Mouse (Mus musculus): ENCODE data around the gene Ccr4. TPM values are rescaled to one million over a fixed set of nuclear protein-coding genes. Genes with fewer than 3 reads are reported as not detected.

Ccr4 gene
- not detected for total RNA-seq (2021)
- long read RNA-seq, experiment 1: 0 reads
- long read RNA-seq, experiment 2: 0 reads

- no peak for TF ChIP-seq CTCF (conservative IDR thresholded peaks at IDR 0.05)
- no peak within 1 kb of the TSS for H3K4me3 ChIP-seq
- DNase-seq (ENCODE audit: low spot score in 2 of 2): no peak
- no peak within 1 kb of the TSS for H3K27ac ChIP-seq
These were observed at the start of gene Ccr4 for GRCm38 (mm10) chr9:114504816-114505215. Ccr4 (minus strand) TSS chr9:114504916.

- DNase-seq (ENCODE audit: low spot score in 2 of 2): no peak
- H3K27ac ChIP-seq: no peak overlapping the region
- H3K4me3 ChIP-seq: no peak overlapping the region
- no peak for TF ChIP-seq CTCF (conservative IDR thresholded peaks at IDR 0.05)
These were observed 49.1 kb upstream of the Ccr4 start for GRCm38 (mm10) chr9:114553828-114554227.

DNA sequence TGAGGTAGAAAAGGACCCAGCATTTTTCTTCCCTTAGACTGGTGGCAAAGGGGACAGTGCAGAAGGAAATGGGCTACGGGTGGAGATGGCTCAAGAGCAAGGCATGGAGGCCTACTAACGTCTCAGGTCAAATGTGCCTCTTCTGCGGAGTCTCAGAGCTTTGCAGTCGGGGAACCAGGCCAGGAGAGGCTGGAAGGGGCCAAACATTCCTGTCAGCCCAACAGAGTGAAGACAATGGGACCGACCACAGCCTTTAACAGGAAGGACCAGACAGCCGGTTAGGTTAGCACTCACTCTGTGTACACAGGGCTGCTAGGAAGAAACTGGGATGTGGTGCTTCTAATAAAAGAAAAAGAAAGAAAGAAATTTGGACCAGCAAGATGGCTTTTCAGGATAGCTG lies 45.3 kb upstream of the Ccr4 start:
- no peak for DNase-seq (ENCODE audit: low spot score in 2 of 2)
- TF ChIP-seq CTCF (conservative IDR thresholded peaks at IDR 0.05): no peak
- H3K27ac ChIP-seq: no peak overlapping the region
- H3K4me3 ChIP-seq: no peak overlapping the region

DNA sequence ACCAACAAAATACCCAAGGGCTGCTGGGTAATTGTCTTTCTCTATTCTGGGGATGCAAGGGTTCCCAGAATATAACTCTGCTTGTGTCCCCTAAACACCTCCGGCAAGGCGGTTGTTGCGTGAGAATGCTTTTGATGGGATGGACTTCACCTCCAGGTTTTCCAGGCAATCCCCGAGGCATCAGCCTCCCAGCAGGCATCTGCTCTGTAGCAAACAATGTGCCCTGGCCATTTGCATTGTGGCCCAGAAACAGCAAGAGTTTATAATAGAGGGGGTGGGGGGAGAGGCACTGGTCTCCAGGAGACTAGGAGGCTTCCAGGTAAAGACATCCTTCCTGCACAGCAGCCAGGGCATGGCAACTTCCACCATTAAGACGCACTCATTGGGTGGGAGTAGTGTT lies 44.4 kb upstream of the Ccr4 start:
- no peak for DNase-seq (ENCODE audit: low spot score in 2 of 2)
- no peak overlapping the region for H3K4me3 ChIP-seq
- H3K27ac ChIP-seq: no peak overlapping the region
- TF ChIP-seq CTCF (conservative IDR thresholded peaks at IDR 0.05): no peak

DNA sequence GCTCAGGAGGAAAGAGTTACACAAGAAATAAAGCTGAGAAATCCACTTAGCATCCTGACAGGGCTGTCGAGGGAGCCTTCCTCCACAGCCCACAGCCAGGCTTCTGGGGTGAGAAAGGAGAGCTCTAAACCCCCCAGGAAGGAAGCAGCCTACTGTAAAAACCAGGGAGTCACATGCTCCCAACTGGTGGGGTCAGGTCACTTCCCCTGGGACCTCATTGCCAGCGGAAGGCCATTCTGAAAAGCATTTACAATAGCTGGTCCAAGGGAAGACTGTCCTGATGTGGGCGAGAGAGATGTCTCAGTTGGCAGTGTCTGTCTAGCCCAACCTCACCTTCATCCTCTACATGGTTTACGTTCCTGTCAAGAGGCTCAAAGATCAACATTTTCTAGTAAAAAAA lies 43.8 kb upstream of the Ccr4 start:
- DNase-seq (ENCODE audit: low spot score in 2 of 2): no peak
- TF ChIP-seq CTCF (conservative IDR thresholded peaks at IDR 0.05): no peak
- Histone ChIP-seq H3K27ac (no peak overlapping the region), H3K4me3 (no peak overlapping the region)

DNA sequence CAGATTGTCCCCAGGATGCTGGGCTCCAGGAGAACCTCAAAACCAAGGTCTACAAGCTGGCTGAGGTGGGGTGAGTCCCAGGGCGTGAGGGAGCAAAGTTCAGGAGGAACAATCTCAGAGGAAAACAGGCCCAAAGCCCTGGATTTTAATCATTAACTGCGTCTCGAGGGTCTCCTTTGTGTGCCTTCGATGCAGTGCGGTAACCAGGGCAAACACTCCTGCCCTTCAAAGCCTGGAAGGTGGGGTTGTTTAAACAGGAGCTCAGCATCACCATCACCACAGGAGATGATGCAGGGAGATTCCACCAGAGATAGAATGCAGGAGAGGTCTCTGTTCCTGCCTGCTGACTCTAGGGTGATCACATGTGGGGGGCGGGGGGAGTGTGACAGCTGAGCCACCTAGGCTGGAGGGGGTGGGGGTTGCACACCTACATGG lies 42.9 kb upstream of the Ccr4 start:
- DNase-seq (ENCODE audit: low spot score in 2 of 2): no peak
- Histone ChIP-seq H3K27ac (no peak overlapping the region), H3K4me3 (no peak overlapping the region)
- no peak for TF ChIP-seq CTCF (conservative IDR thresholded peaks at IDR 0.05)

GRCm38 (mm10) chr9:114546765-114547164 lies 42.0 kb upstream of the Ccr4 start:
- Histone ChIP-seq H3K4me3 (no peak overlapping the region), H3K27ac (no peak overlapping the region)
- no peak for DNase-seq (ENCODE audit: low spot score in 2 of 2)
- TF ChIP-seq CTCF (conservative IDR thresholded peaks at IDR 0.05): no peak

- no peak for DNase-seq (ENCODE audit: low spot score in 2 of 2)
- TF ChIP-seq CTCF (conservative IDR thresholded peaks at IDR 0.05): no peak
- H3K4me3 ChIP-seq: no peak overlapping the region
- H3K27ac ChIP-seq: no peak overlapping the region
These were observed 40.2 kb upstream of the Ccr4 start for GRCm38 (mm10) chr9:114544754-114545393.

GRCm38 (mm10) chr9:114543882-114544753 lies 39.4 kb upstream of the Ccr4 start:
- no peak for TF ChIP-seq CTCF (conservative IDR thresholded peaks at IDR 0.05)
- no peak overlapping the region for H3K27ac ChIP-seq

DNA sequence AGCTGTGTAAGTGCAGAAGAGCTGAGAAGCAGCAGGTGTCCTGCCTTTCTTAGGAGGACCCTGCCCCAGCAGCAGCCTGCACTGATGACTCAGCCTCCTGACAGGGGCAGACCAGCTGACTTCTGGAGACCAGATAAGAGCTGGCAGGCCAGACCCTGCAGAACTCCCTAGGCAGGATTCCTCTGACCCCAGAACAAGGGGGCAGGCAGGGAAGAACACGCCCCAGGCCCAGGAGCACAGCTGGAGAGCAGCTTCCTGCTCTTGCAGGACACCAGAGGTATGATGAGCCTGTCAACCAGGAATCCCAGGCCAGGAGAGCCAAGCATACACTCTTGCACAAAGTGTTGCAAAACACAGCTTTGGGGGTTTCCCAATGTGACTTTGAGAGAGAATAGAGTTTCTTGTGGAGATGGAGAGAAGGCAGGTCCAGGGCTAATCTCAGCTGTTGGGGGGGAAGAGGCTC lies 36.6 kb upstream of the Ccr4 start:
- Histone ChIP-seq H3K27ac (no peak overlapping the region), H3K4me3 (no peak overlapping the region)
- no peak for DNase-seq (ENCODE audit: low spot score in 2 of 2)
- no peak for TF ChIP-seq CTCF (conservative IDR thresholded peaks at IDR 0.05)

More at GRCm38 (mm10) chr9:114543882-114544753, 39.4 kb upstream of the Ccr4 start:
- DNase-seq (ENCODE audit: low spot score in 2 of 2): no peak
- H3K4me3 ChIP-seq: no peak overlapping the region

DNA sequence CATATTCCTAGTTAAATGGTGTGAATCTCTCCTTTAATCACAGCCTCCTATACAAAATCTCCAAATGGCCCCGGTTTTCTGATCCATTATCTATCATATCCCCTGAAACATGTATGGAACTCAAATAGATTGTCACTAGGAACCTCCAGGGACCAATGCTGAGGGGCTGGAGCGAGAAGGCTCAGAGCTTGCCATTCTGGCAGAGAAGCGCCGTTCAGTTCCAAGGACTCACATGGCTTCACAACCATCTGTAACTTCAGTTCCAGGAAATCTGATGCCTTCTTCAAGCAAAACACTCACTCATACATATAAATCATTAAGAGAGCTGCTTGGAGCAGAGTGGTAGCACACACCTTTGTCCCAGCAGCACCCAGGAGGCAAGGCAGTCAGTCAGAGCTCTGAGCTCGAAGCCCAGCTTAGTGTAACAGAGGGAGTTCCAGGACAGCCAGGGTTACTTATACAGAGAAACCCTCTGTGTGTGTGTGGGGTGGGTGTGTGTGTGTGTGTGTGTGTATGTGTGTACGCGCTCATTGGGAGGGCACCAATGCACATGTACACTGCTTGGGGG lies 34.4 kb upstream of the Ccr4 start:
- no peak overlapping the region for H3K4me3 ChIP-seq
- DNase-seq (ENCODE audit: low spot score in 2 of 2): no peak
- TF ChIP-seq CTCF (conservative IDR thresholded peaks at IDR 0.05): no peak
- H3K27ac ChIP-seq: no peak overlapping the region

- H3K27ac ChIP-seq: no peak overlapping the region
- H3K4me3 ChIP-seq: no peak overlapping the region
- DNase-seq (ENCODE audit: low spot score in 2 of 2): no peak
- TF ChIP-seq CTCF (conservative IDR thresholded peaks at IDR 0.05): no peak
These were observed 31.9 kb upstream of the Ccr4 start for GRCm38 (mm10) chr9:114536628-114537027.

Data from layer of hippocampus, adult 2 months (tissue).